ENCODE assay signal across 8 mouse cellular contexts in genomic region chr11:31371256-31371838, GRCm38 (mm10). TPM values are rescaled to one million over a fixed set of nuclear protein-coding genes. Genes with fewer than 3 reads are reported as not detected.
DNase-seq lines count a peak whose midpoint lies in the region; ATAC-seq lines count a peak whose summit lies in the region.
"Had no signal": no experiment of that assay in that cellular context is flagged by ENCODE, and none has a peak within 500 bp of the region (broad histone marks: within the 10 kb centered on the region; RNA-seq: fewer than 3 reads in every experiment).

No protein-coding gene starts in this region.

- DNase-seq in neural tube, embryonic 11.5 days (ENCODE audit: low spot score), result peak; percentile 42
- no peak for DNase-seq in Muller cell, postnatal 12 days (ENCODE audit: inconsistent ontology term)
- no peak for DNase-seq in frontal cortex, postnatal 36 days (ENCODE audit: low spot score in 2 of 2)

- H3K4me2 ChIP-seq in embryonic facial prominence, embryonic 15.5 days (replicated peaks), result peak overlapping the region; percentile 100
- H3K4me2 ChIP-seq in intestine, embryonic 16.5 days (ENCODE audit: low read depth, low read length), result peak overlapping the region; percentile 84
- peak overlapping the region; percentile 100 for H3K4me2 ChIP-seq in neural tube, embryonic 11.5 days (ENCODE audit: low read depth)

- no peak overlapping the region for H3K9ac ChIP-seq in embryonic facial prominence, embryonic 15.5 days
- H3K9ac ChIP-seq in intestine, embryonic 16.5 days (ENCODE audit: low read depth, low read length), result peak overlapping the region; percentile 58
- H3K9ac ChIP-seq in neural tube, embryonic 11.5 days (ENCODE audit: low read length), result no peak overlapping the region

- no peak overlapping the region for H3K27ac ChIP-seq in embryonic facial prominence, embryonic 15.5 days (replicated peaks)
- peak overlapping the region; percentile 40 for H3K27ac ChIP-seq in intestine, embryonic 16.5 days (ENCODE audit: low read length)
- H3K27ac ChIP-seq in neural tube, embryonic 11.5 days (ENCODE audit: low read depth, low read length), result no peak overlapping the region

- peaks cover 13% of the 10 kb centered on the region for H3K36me3 ChIP-seq in megakaryocyte, embryonic 14.5 days (replicated peaks; ENCODE audit: low read length)
- no peaks in the 10 kb centered on the region for H3K36me3 ChIP-seq in embryonic facial prominence, embryonic 15.5 days
- H3K36me3 ChIP-seq in intestine, embryonic 16.5 days (ENCODE audit: control insufficient read depth, insufficient read depth, low read length), result no peaks in the 10 kb centered on the region
- no peaks in the 10 kb centered on the region for H3K36me3 ChIP-seq in neural tube, embryonic 11.5 days (ENCODE audit: control insufficient read depth, insufficient read depth, low read length)

- WGBS in embryonic facial prominence, embryonic 15.5 days, result 3% methylated on average over 39 of the region's 39 CpGs
- WGBS in intestine, embryonic 16.5 days, result 2% methylated on average over 39 of the region's 39 CpGs
- under 1% methylated on average over 39 of the region's 39 CpGs for WGBS in neural tube, embryonic 11.5 days

- H3K9me3 ChIP-seq in megakaryocyte, embryonic 14.5 days, result no peaks in the 10 kb centered on the region
- H3K9me3 ChIP-seq in embryonic facial prominence, embryonic 15.5 days (replicated peaks), result no peaks in the 10 kb centered on the region
- no peaks in the 10 kb centered on the region for H3K9me3 ChIP-seq in intestine, embryonic 16.5 days (ENCODE audit: control insufficient read depth, low read length)
- no peaks in the 10 kb centered on the region for H3K9me3 ChIP-seq in neural tube, embryonic 11.5 days (ENCODE audit: control insufficient read depth, low read length)

- H3K27me3 ChIP-seq in megakaryocyte, embryonic 14.5 days (replicated peaks), result peaks cover 2% of the 10 kb centered on the region
- H3K27me3 ChIP-seq in embryonic facial prominence, embryonic 15.5 days, result peaks cover 53% of the 10 kb centered on the region
- H3K27me3 ChIP-seq in intestine, embryonic 16.5 days (replicated peaks; ENCODE audit: control insufficient read depth, insufficient read depth, low read length), result no peaks in the 10 kb centered on the region
- H3K27me3 ChIP-seq in neural tube, embryonic 11.5 days (ENCODE audit: control insufficient read depth, insufficient read depth, low read length), result peaks cover 16% of the 10 kb centered on the region

- peak overlapping the region; percentile 89 for H3K4me3 ChIP-seq in megakaryocyte, embryonic 14.5 days (replicated peaks)
- H3K4me3 ChIP-seq in embryonic facial prominence, embryonic 15.5 days (replicated peaks), result peak overlapping the region; percentile 56
- H3K4me3 ChIP-seq in intestine, embryonic 16.5 days (ENCODE audit: low read length), result peak overlapping the region; percentile 63
- H3K4me3 ChIP-seq in neural tube, embryonic 11.5 days (ENCODE audit: low read depth, low read length), result peak overlapping the region; percentile 16; the same call in 1 of the 2 replicates

- no peak for ATAC-seq in megakaryocyte, adult 5-6 weeks (ENCODE audit: poor library complexity, severe bottlenecking)
- ATAC-seq in embryonic facial prominence, embryonic 15.5 days (ENCODE audit: insufficient number of reproducible peaks, low FRiP score, low TSS enrichment, low read depth), result no peak; the same call in 1 of the 2 replicates
- ATAC-seq in intestine, embryonic 16.5 days, result peak; percentile 67
- ATAC-seq in neural tube, embryonic 11.5 days (ENCODE audit: insufficient read depth, low FRiP score, low TSS enrichment), result no peak

- H3K4me1 ChIP-seq in megakaryocyte, embryonic 14.5 days, result peaks cover 58% of the 10 kb centered on the region
- peaks cover 33% of the 10 kb centered on the region for H3K4me1 ChIP-seq in embryonic facial prominence, embryonic 15.5 days
- H3K4me1 ChIP-seq in intestine, embryonic 16.5 days (ENCODE audit: control insufficient read depth, insufficient read depth, low read length), result peaks cover 11% of the 10 kb centered on the region
- peaks cover 3% of the 10 kb centered on the region for H3K4me1 ChIP-seq in neural tube, embryonic 11.5 days (ENCODE audit: control insufficient read depth, insufficient read depth, low read length)

RNA-seq across cellular contexts. Expression of gene Stc2, which starts 1.5 kb away (rescaled TPM):
- 10.8 and 15.5 TPM in 2 replicates for polyA plus RNA-seq in megakaryocyte, embryonic 14.5 days (2012; ENCODE audit: insufficient read depth, low replicate concordance)
- not detected in 2 replicates for total RNA-seq in megakaryocyte, adult 5-6 weeks (2015)
- 0.04 and 0.07 TPM in 2 replicates for total RNA-seq in megakaryocyte, adult 5-6 weeks (2017)
- polyA plus RNA-seq in embryonic facial prominence, embryonic 15.5 days (2015; fragmentation: Nextera tagmentation; extraction: Ambion mirVana), result 3.3 and 3.6 TPM in 2 replicates
- 9.4 and 9.7 TPM in 2 replicates for polyA plus RNA-seq in intestine, embryonic 16.5 days (2015; fragmentation: Nextera tagmentation; extraction: Ambion mirVana)
- 0.31 and 1.1 TPM in 2 replicates for polyA plus RNA-seq in neural tube, embryonic 11.5 days (2014; fragmentation: Nextera tagmentation; extraction: Ambion mirVana)
- total RNA-seq: neutrophil, adult 5-6 weeks had no signal

Comparison
In these comparisons a context has a peak if more than half of its experiments do, and no peak if none do; other contexts are left out.
1. H3K4me3 ChIP-seq: peak in every context shown above with its lines; median percentile 89 in megakaryocyte, embryonic 14.5 days; 63 in intestine, embryonic 16.5 days; 56 in embryonic facial prominence, embryonic 15.5 days; 16 in neural tube, embryonic 11.5 days.